Mouse (Mus musculus): Measurements from ENCODE around the gene Srf. TPM values are rescaled to one million over a fixed set of nuclear protein-coding genes. Genes with fewer than 3 reads are reported as not detected.

The Srf gene
- polyA plus RNA-seq, 1 experiment from 2014 or later, result 3.7 TPM

- Histone ChIP-seq H3K27ac (replicated peaks) (peak overlapping the region; percentile 49; the same call in 1 of the 2 replicates), H3K4me2 (replicated peaks; ENCODE audit: low read depth) (0 out of 2 replicates have a peak overlapping the region, but pooled peaks have one; percentile 17), H3K27me3 (ENCODE audit: control insufficient read depth, insufficient read depth, low read length) (no peaks in the 10 kb centered on the region), H3K9me3 (ENCODE audit: control insufficient read depth, low read length) (no peaks in the 10 kb centered on the region), H3K4me1 (replicated peaks; ENCODE audit: control insufficient read depth, insufficient read depth) (peaks cover 5% of the 10 kb centered on the region; the same call in 1 of the 2 replicates), H3K4me3 (ENCODE audit: low read depth, low read length) (no peak overlapping the region), H3K9ac (ENCODE audit: low read length) (no peak overlapping the region), H3K36me3 (ENCODE audit: control insufficient read depth, insufficient read depth, low read length) (peaks cover 22% of the 10 kb centered on the region)
- 88% methylated on average over 16 of the region's 16 CpGs for WGBS
- ATAC-seq (ENCODE audit: low FRiP score, low TSS enrichment) (no peak), DNase-seq (ENCODE audit: low spot score) (no peak)
- TF ChIP-seq EP300 (optimal IDR thresholded peaks at IDR 0.05), result no peak
- peak; percentile 43 for TF ChIP-seq CTCF (IDR thresholded peaks at IDR 0.05; ENCODE audit: low read depth)
Measured at GRCm38 (mm10) chr17:46589635-46590314, 33.8 kb upstream of the Srf start.

- no peak for DNase-seq (ENCODE audit: low spot score)
- H3K27ac ChIP-seq (replicated peaks), result no peak overlapping the region
- WGBS, result 93% methylated on average over 6 of the region's 6 CpGs
- H3K4me2 ChIP-seq (replicated peaks; ENCODE audit: low read depth), result no peak overlapping the region
- 0 out of 2 replicates have a peak, but pooled peaks cover 2% of the 10 kb centered on the region for H3K4me1 ChIP-seq (replicated peaks; ENCODE audit: control insufficient read depth, insufficient read depth)
- peaks cover 22% of the 10 kb centered on the region for H3K36me3 ChIP-seq (ENCODE audit: control insufficient read depth, insufficient read depth, low read length)
- TF ChIP-seq EP300 (optimal IDR thresholded peaks at IDR 0.05), result no peak
- no peak for TF ChIP-seq CTCF (IDR thresholded peaks at IDR 0.05; ENCODE audit: low read depth)
- no peak overlapping the region for H3K9ac ChIP-seq (ENCODE audit: low read length)
- H3K9me3 ChIP-seq (ENCODE audit: control insufficient read depth, low read length), result no peaks in the 10 kb centered on the region
- no peaks in the 10 kb centered on the region for H3K27me3 ChIP-seq (ENCODE audit: control insufficient read depth, insufficient read depth, low read length)
- ATAC-seq (ENCODE audit: low FRiP score, low TSS enrichment), result no peak
- H3K4me3 ChIP-seq (ENCODE audit: low read depth, low read length), result no peak overlapping the region
Measured at GRCm38 (mm10) chr17:46588913-46589312, 32.9 kb upstream of the Srf start.

- Histone ChIP-seq H3K4me2 (replicated peaks; ENCODE audit: low read depth) (no peak overlapping the region), H3K36me3 (ENCODE audit: control insufficient read depth, insufficient read depth, low read length) (peaks cover 22% of the 10 kb centered on the region), H3K9me3 (ENCODE audit: control insufficient read depth, low read length) (no peaks in the 10 kb centered on the region), H3K27ac (replicated peaks) (no peak overlapping the region), H3K9ac (ENCODE audit: low read length) (no peak overlapping the region), H3K4me1 (replicated peaks; ENCODE audit: control insufficient read depth, insufficient read depth) (0 out of 2 replicates have a peak, but pooled peaks cover 2% of the 10 kb centered on the region), H3K27me3 (ENCODE audit: control insufficient read depth, insufficient read depth, low read length) (no peaks in the 10 kb centered on the region), H3K4me3 (ENCODE audit: low read depth, low read length) (no peak overlapping the region)
- ATAC-seq (ENCODE audit: low FRiP score, low TSS enrichment), result no peak
- TF ChIP-seq EP300 (optimal IDR thresholded peaks at IDR 0.05) (no peak), CTCF (IDR thresholded peaks at IDR 0.05; ENCODE audit: low read depth) (no peak)
- no peak for DNase-seq (ENCODE audit: low spot score)
- 60% methylated on average over 9 of the region's 9 CpGs for WGBS
Measured at GRCm38 (mm10) chr17:46588173-46588572, 32.2 kb upstream of the Srf start.

- Histone ChIP-seq H3K4me1 (replicated peaks; ENCODE audit: control insufficient read depth, insufficient read depth) (no peaks in the 10 kb centered on the region), H3K27me3 (ENCODE audit: control insufficient read depth, insufficient read depth, low read length) (no peaks in the 10 kb centered on the region), H3K9me3 (ENCODE audit: control insufficient read depth, low read length) (no peaks in the 10 kb centered on the region), H3K36me3 (ENCODE audit: control insufficient read depth, insufficient read depth, low read length) (peaks cover 30% of the 10 kb centered on the region), H3K4me2 (replicated peaks; ENCODE audit: low read depth) (no peak overlapping the region), H3K9ac (ENCODE audit: low read length) (no peak overlapping the region), H3K27ac (replicated peaks) (no peak overlapping the region), H3K4me3 (ENCODE audit: low read depth, low read length) (no peak overlapping the region)
- TF ChIP-seq EP300 (optimal IDR thresholded peaks at IDR 0.05) (no peak), CTCF (IDR thresholded peaks at IDR 0.05; ENCODE audit: low read depth) (no peak)
- 78% methylated on average over 8 of the region's 8 CpGs for WGBS
- ATAC-seq (ENCODE audit: low FRiP score, low TSS enrichment), result no peak
- DNase-seq (ENCODE audit: low spot score), result no peak
Measured at GRCm38 (mm10) chr17:46586327-46586726, 30.4 kb upstream of the Srf start.

- Histone ChIP-seq H3K9ac (ENCODE audit: low read length) (no peak overlapping the region; the same call in 1 of the 2 replicates), H3K36me3 (ENCODE audit: control insufficient read depth, insufficient read depth, low read length) (peaks cover 38% of the 10 kb centered on the region), H3K4me1 (replicated peaks; ENCODE audit: control insufficient read depth, insufficient read depth) (no peaks in the 10 kb centered on the region), H3K27me3 (ENCODE audit: control insufficient read depth, insufficient read depth, low read length) (no peaks in the 10 kb centered on the region), H3K9me3 (ENCODE audit: control insufficient read depth, low read length) (no peaks in the 10 kb centered on the region), H3K4me3 (ENCODE audit: low read depth, low read length) (no peak overlapping the region), H3K4me2 (replicated peaks; ENCODE audit: low read depth) (no peak overlapping the region), H3K27ac (replicated peaks) (no peak overlapping the region)
- 71% methylated on average over 5 of the region's 5 CpGs for WGBS
- TF ChIP-seq CTCF (IDR thresholded peaks at IDR 0.05; ENCODE audit: low read depth), result peak; percentile 59
- TF ChIP-seq EP300 (optimal IDR thresholded peaks at IDR 0.05), result no peak
- DNase-seq (ENCODE audit: low spot score), result no peak
- no peak for ATAC-seq (ENCODE audit: low FRiP score, low TSS enrichment)
Measured at GRCm38 (mm10) chr17:46578650-46579049, 22.7 kb upstream of the Srf start.

- H3K27me3 ChIP-seq (ENCODE audit: control insufficient read depth, insufficient read depth, low read length), result no peaks in the 10 kb centered on the region
- H3K9ac ChIP-seq (ENCODE audit: low read length), result no peak overlapping the region
- no peaks in the 10 kb centered on the region for H3K9me3 ChIP-seq (ENCODE audit: control insufficient read depth, low read length)
- peak; percentile 48 for DNase-seq (ENCODE audit: low spot score)
- H3K4me1 ChIP-seq (replicated peaks; ENCODE audit: control insufficient read depth, insufficient read depth), result no peaks in the 10 kb centered on the region
- no peak overlapping the region for H3K4me3 ChIP-seq (ENCODE audit: low read depth, low read length)
- H3K27ac ChIP-seq (replicated peaks), result no peak overlapping the region
- TF ChIP-seq EP300 (optimal IDR thresholded peaks at IDR 0.05) (no peak), CTCF (IDR thresholded peaks at IDR 0.05; ENCODE audit: low read depth) (peak; percentile 71)
- H3K36me3 ChIP-seq (ENCODE audit: control insufficient read depth, insufficient read depth, low read length), result peaks cover 33% of the 10 kb centered on the region
- WGBS, result 78% methylated on average over 13 of the region's 13 CpGs
- ATAC-seq (ENCODE audit: low FRiP score, low TSS enrichment), result no peak
- no peak overlapping the region for H3K4me2 ChIP-seq (replicated peaks; ENCODE audit: low read depth)
Measured at GRCm38 (mm10) chr17:46576070-46576469, 20.1 kb upstream of the Srf start.

Measured in stomach, postnatal 0 days (tissue).